ENCODE assay signal across 11 mouse cellular contexts in the genomic region with DNA sequence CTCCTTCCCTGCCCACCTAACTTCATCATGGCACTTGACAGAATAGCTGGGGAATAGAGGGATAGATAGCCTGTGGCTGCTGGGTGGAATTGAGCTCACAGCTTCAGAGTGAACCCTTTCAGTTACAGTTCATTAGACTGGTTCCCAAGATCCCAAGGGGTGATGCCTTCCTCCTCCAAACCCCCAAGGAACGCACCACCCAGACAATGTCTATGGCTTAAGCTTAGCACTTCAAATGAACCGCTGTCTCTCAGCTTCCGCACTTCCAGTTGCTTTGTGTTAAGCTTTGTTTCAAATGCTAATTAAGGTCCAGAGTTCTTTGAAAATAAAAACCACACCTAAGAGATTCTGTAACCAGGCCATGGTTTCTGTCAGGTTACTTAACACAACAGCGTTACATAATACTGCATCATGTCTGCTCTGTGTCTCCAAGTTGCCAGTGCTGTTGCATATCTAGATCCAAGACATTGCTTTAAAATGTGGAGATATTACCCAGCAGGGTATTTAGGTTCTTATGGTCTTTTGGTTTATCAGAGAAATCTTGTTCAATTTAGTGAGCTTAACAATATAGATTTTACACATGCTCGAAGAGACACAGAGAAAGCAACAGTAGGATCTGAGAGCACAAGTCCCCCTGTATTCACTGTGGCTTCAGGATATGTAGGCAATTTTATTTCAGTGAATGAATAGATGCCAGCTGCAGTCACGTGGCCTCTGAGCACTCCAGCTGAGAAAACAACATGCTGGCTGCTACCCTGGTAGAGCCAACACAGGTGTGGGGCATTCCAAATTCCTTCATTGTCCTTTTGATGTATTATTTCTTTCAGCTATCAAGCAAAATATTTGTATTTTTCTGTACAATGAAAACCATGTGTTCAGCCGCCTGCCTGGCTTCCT.
A peak's percentile ranks its signal among the peaks of the same experiment; 100 is the strongest.
DNase-seq lines count a peak whose midpoint lies in the region; ATAC-seq lines count a peak whose summit lies in the region.
"Had no signal": no experiment of that assay in that cellular context is flagged by ENCODE, and none has a peak within 500 bp of the region (broad histone marks: within the 10 kb centered on the region; RNA-seq: fewer than 3 reads in every experiment).

No protein-coding gene starts in this region.

- no peaks in the 10 kb centered on the region for H3K9me3 ChIP-seq in forebrain, embryonic 16.5 days (ENCODE audit: control insufficient read depth, low read length)
- no peaks in the 10 kb centered on the region for H3K9me3 ChIP-seq in neural tube, embryonic 13.5 days

- no peak overlapping the region for H3K27ac ChIP-seq in forebrain, embryonic 16.5 days (ENCODE audit: low read length)
- H3K27ac ChIP-seq in neural tube, embryonic 13.5 days (replicated peaks): no peak overlapping the region

- H3K9ac ChIP-seq in forebrain, embryonic 16.5 days (replicated peaks; ENCODE audit: low read depth, low read length): no peak overlapping the region
- no peak overlapping the region for H3K9ac ChIP-seq in neural tube, embryonic 13.5 days

- DNase-seq in lung, adult 18-20 months: peak; percentile 14 to 24
- no peak for DNase-seq in lung, postnatal 14 days
- DNase-seq in cerebellum, adult 18-20 months: peak; percentile 49 to 56
- DNase-seq in adipocyte (ENCODE audit: low spot score): no peak
- DNase-seq: kidney, postnatal 4 days; right cerebral cortex, postnatal 4 days had no signal

- no peaks in the 10 kb centered on the region for H3K36me3 ChIP-seq in forebrain, embryonic 16.5 days (ENCODE audit: control insufficient read depth, insufficient read depth)
- H3K36me3 ChIP-seq in neural tube, embryonic 13.5 days: no peaks in the 10 kb centered on the region

- no peaks in the 10 kb centered on the region for H3K27me3 ChIP-seq in forebrain, embryonic 16.5 days (replicated peaks; ENCODE audit: control insufficient read depth, insufficient read depth, low read length)
- H3K27me3 ChIP-seq in neural tube, embryonic 13.5 days: no peaks in the 10 kb centered on the region

- ATAC-seq in forebrain, embryonic 16.5 days: peak; percentile 86
- peak; percentile 61; the same call in 1 of the 2 replicates for ATAC-seq in neural tube, embryonic 13.5 days (ENCODE audit: low read depth)
- no peak for ATAC-seq in erythroblast, adult 5-6 weeks (replicated peaks; ENCODE audit: low FRiP score, poor library complexity, severe bottlenecking)
- no peak for ATAC-seq in megakaryocyte, adult 5-6 weeks (ENCODE audit: poor library complexity, severe bottlenecking)

- WGBS in forebrain, embryonic 16.5 days: 5% methylated on average over 7 of the region's 7 CpGs
- WGBS in neural tube, embryonic 13.5 days: 26% methylated on average over 7 of the region's 7 CpGs

- H3K4me2 ChIP-seq in forebrain, embryonic 16.5 days (ENCODE audit: low read length): no peak overlapping the region; the same call in 1 of the 2 replicates
- H3K4me2 ChIP-seq in neural tube, embryonic 13.5 days: no peak overlapping the region

- peaks cover 8% of the 10 kb centered on the region for H3K4me1 ChIP-seq in forebrain, embryonic 16.5 days (replicated peaks; ENCODE audit: control insufficient read depth, insufficient read depth, low read length)
- H3K4me1 ChIP-seq in neural tube, embryonic 13.5 days (replicated peaks): peaks cover 14% of the 10 kb centered on the region

- H3K4me3 ChIP-seq in forebrain, embryonic 16.5 days (replicated peaks; ENCODE audit: low read length): no peak overlapping the region
- H3K4me3 ChIP-seq in neural tube, embryonic 13.5 days: no peak overlapping the region
- H3K4me3 ChIP-seq: erythroblast, embryonic 14.5 days had no signal

Comparison
In these comparisons a context has a peak if more than half of its experiments do, and no peak if none do; other contexts are left out.
1. DNase-seq: peak in lung, adult 18-20 months (2 of 2) and cerebellum, adult 18-20 months (2 of 2); none in lung, postnatal 14 days (single experiment) and adipocyte (single experiment).
2. ATAC-seq: peak in forebrain, embryonic 16.5 days (single experiment) and neural tube, embryonic 13.5 days (single experiment); none in erythroblast, adult 5-6 weeks (single experiment) and megakaryocyte, adult 5-6 weeks (single experiment).